8 mouse cellular contexts compared by ENCODE assay signal in the genomic region with DNA sequence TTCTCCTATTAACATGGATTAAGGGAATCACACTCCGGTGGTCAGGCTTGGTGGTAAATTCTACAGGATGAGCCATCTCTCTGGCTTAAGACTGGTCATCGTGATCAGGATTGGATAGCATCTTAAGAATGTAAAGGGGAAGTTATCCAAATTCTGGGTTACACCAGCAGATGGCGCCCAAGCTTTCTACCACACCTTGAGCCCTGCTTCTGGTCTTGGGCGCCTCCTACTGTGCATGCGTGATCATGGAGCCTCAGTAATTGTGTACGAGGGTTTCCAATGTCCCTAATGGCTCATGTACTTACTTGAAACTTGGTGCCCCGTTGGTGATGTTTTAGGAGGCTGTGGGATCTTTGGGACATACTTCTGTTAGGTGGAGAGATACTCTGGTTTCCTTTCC. TPM values are rescaled to one million over a fixed set of nuclear protein-coding genes. Genes with fewer than 3 reads are reported as not detected.
DNase-seq lines count a peak whose midpoint lies in the region; ATAC-seq and TF ChIP-seq lines count a peak whose summit lies in the region.

No protein-coding gene starts in this region.

- ATAC-seq in liver, embryonic 16.5 days (ENCODE audit: low read depth): peak; percentile 37

- no peak overlapping the region for H3K4me3 ChIP-seq in liver, embryonic 16.5 days (ENCODE audit: low read depth, low read length)
- no peak overlapping the region for H3K4me3 ChIP-seq in thymus, adult 2 months (ENCODE audit: control insufficient read depth, insufficient read depth, low read length)

- peaks cover 70% of the 10 kb centered on the region for H3K36me3 ChIP-seq in liver, embryonic 16.5 days (ENCODE audit: control insufficient read depth, insufficient read depth)
- H3K36me3 ChIP-seq in thymus, adult 2 months (ENCODE audit: control insufficient read depth, insufficient read depth, low read length): peaks cover 6% of the 10 kb centered on the region

- peak; percentile 80; the same call in 1 of the 2 replicates for TF ChIP-seq CTCF in thymus, adult 2 months (IDR thresholded peaks at IDR 0.05; ENCODE audit: borderline replicate concordance, control insufficient read depth, extremely low read depth, insufficient read depth, low read length, poor library complexity)

- WGBS in liver, embryonic 16.5 days (ENCODE audit: insufficient replicate concordance): 2% methylated on average over 7 of the region's 7 CpGs
- 9% methylated on average over 7 of the region's 7 CpGs for WGBS in thymus, adult 2 months

- no peak overlapping the region for H3K4me2 ChIP-seq in liver, embryonic 16.5 days (ENCODE audit: low read depth, low read length)

- H3K9me3 ChIP-seq in liver, embryonic 16.5 days (replicated peaks; ENCODE audit: control insufficient read depth, low read length): no peaks in the 10 kb centered on the region

- peak overlapping the region; percentile 60 for H3K27ac ChIP-seq in liver, embryonic 16.5 days (ENCODE audit: low read length)
- no peak overlapping the region for H3K27ac ChIP-seq in thymus, adult 2 months (ENCODE audit: control insufficient read depth, insufficient read depth, low read length)

- DNase-seq in CD8-positive naive resting alpha-beta T cell, adult 2 months (ENCODE audit: low read depth in 2 of 2, low spot score in 2 of 2): peak; percentile 75 to 89
- peak; percentile 94 for DNase-seq in brain, adult 2 months (ENCODE audit: low read depth, low spot score)
- DNase-seq in fibroblast of lung, adult 2 months (ENCODE audit: low read depth): peak; percentile 81
- peak; percentile 86 to 93 for DNase-seq in heart, postnatal 10 days
- peak; percentile 91 to 96 for DNase-seq in kidney, postnatal 36 days
- peak; percentile 45 for DNase-seq in ovary, postnatal 10 days (ENCODE audit: low spot score)
- peak; percentile 88 for DNase-seq in thymus, adult 2 months

- intact Hi-C loops in heart, postnatal 10 days (cut with DNase I): loop anchor here (1.0 kb wide), 2 partner anchors 24 to 150 kb away; no protein-coding TSS in a partner anchor

- peaks cover 58% of the 10 kb centered on the region for H3K4me1 ChIP-seq in liver, embryonic 16.5 days (ENCODE audit: control insufficient read depth, low read depth, low read length)
- no peaks in the 10 kb centered on the region for H3K4me1 ChIP-seq in thymus, adult 2 months (replicated peaks; ENCODE audit: control insufficient read depth, insufficient read depth, low read length)

- H3K9ac ChIP-seq in liver, embryonic 16.5 days (ENCODE audit: low read depth, low read length): 0 out of 2 replicates have a peak overlapping the region, but pooled peaks have one; percentile 13

- no peaks in the 10 kb centered on the region for H3K27me3 ChIP-seq in liver, embryonic 16.5 days (ENCODE audit: control insufficient read depth, insufficient read depth, low read depth, low read length)
- no peaks in the 10 kb centered on the region for H3K27me3 ChIP-seq in thymus, adult 2 months (ENCODE audit: control insufficient read depth, insufficient read depth, low read length)

- TF ChIP-seq POLR2A in thymus, adult 2 months (IDR thresholded peaks at IDR 0.05; ENCODE audit: control insufficient read depth, extremely low read depth, insufficient read depth, low read length, poor library complexity): no peak

RNA-seq across cellular contexts. Expression of a gene that starts 20.1 kb away (rescaled TPM):
- total RNA-seq in heart, postnatal 10 days (2021): 10 to 100 TPM; 29.1 to 34.2 TPM
- polyA plus RNA-seq in liver, embryonic 16.5 days (2015; fragmentation: Nextera tagmentation; extraction: Ambion mirVana): 74.4 and 75.8 TPM in 2 replicates
- 33.2 and 33.5 TPM in 2 replicates for polyA plus RNA-seq in thymus, adult 2 months (2012; rRNA removed)

RNA-seq across cellular contexts. Expression of a gene that starts 23.7 kb away (rescaled TPM):
- total RNA-seq in heart, postnatal 10 days (2021): 100 to 1,000 TPM; 191 to 207 TPM
- 316 and 338 TPM in 2 replicates for polyA plus RNA-seq in liver, embryonic 16.5 days (2015; fragmentation: Nextera tagmentation; extraction: Ambion mirVana)
- polyA plus RNA-seq in thymus, adult 2 months (2012; rRNA removed): 93.7 and 133 TPM in 2 replicates
